Mouse (Mus musculus): Measurements from ENCODE around the gene Elp4.

DNA sequence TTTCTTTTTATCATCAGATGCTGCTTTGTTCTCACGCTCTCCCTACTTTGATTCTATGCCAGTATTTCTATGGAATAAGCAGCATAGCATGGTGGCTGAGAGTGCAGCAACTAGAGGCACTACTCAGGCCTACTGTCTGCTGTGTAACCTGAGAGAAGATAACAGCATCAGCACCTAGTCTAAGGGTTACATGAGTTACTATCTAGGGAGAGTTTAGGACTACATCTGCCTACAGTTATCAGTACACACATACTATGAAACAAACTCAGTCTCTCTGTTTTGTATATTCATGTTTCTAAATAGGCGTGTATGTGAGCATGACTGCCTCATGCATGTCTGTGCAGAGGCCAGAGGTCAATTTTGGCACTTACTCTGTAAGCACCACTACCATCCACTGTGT lies 97.8 kb downstream of the Elp4 start:
- TF ChIP-seq HCFC1 (IDR thresholded peaks at IDR 0.05; ENCODE audit: borderline replicate concordance, insufficient read depth, low read length), result no peak
- no peak for TF ChIP-seq ZC3H11A (IDR thresholded peaks at IDR 0.05; ENCODE audit: borderline replicate concordance, low read depth, low read length)
- TF ChIP-seq ZNF384 (IDR thresholded peaks at IDR 0.05; ENCODE audit: low read depth, low read length), result no peak
- no peak for TF ChIP-seq MAFK (IDR thresholded peaks at IDR 0.05; ENCODE audit: insufficient read depth, low read depth, low read length)

All from ES-E14 (cell line).